Comparison of ENCODE assay signal across 8 mouse cellular contexts in genomic region chr11:85941785-85942570, GRCm38 (mm10). TPM values are rescaled to one million over a fixed set of nuclear protein-coding genes. Genes with fewer than 3 reads are reported as not detected.
DNase-seq lines count a peak whose midpoint lies in the region; ATAC-seq and TF ChIP-seq lines count a peak whose summit lies in the region.
"Had no signal": no experiment of that assay in that cellular context is flagged by ENCODE, and none has a peak within 500 bp of the region (broad histone marks: within the 10 kb centered on the region; RNA-seq: fewer than 3 reads in every experiment).

No protein-coding gene starts in this region.

- no peak for TF ChIP-seq CTCF in heart, postnatal 0 days (IDR thresholded peaks at IDR 0.05; ENCODE audit: low read depth)

- no peaks in the 10 kb centered on the region for H3K4me1 ChIP-seq in liver, embryonic 13.5 days (replicated peaks)
- no peaks in the 10 kb centered on the region for H3K4me1 ChIP-seq in liver, embryonic 12.5 days
- H3K4me1 ChIP-seq in embryonic facial prominence, embryonic 12.5 days, result peaks cover 9% of the 10 kb centered on the region
- no peaks in the 10 kb centered on the region for H3K4me1 ChIP-seq in heart, postnatal 0 days (ENCODE audit: control insufficient read depth, insufficient read depth)
- H3K4me1 ChIP-seq in stomach, embryonic 15.5 days, result peaks cover 7% of the 10 kb centered on the region
- H3K4me1 ChIP-seq in forebrain, embryonic 15.5 days, result no peaks in the 10 kb centered on the region

- H3K9ac ChIP-seq in liver, embryonic 13.5 days, result no peak overlapping the region
- H3K9ac ChIP-seq in liver, embryonic 12.5 days, result no peak overlapping the region
- H3K9ac ChIP-seq in embryonic facial prominence, embryonic 12.5 days, result 0 out of 2 replicates have a peak overlapping the region, but pooled peaks have one; percentile 7
- no peak overlapping the region for H3K9ac ChIP-seq in heart, postnatal 0 days (replicated peaks; ENCODE audit: low read depth, low read length)
- H3K9ac ChIP-seq in stomach, embryonic 15.5 days, result no peak overlapping the region
- no peak overlapping the region for H3K9ac ChIP-seq in forebrain, embryonic 15.5 days (replicated peaks)

- no peaks in the 10 kb centered on the region for H3K9me3 ChIP-seq in liver, embryonic 13.5 days (replicated peaks)
- H3K9me3 ChIP-seq in liver, embryonic 12.5 days (replicated peaks), result no peaks in the 10 kb centered on the region
- no peaks in the 10 kb centered on the region for H3K9me3 ChIP-seq in embryonic facial prominence, embryonic 12.5 days
- no peaks in the 10 kb centered on the region for H3K9me3 ChIP-seq in heart, postnatal 0 days (replicated peaks; ENCODE audit: control insufficient read depth, low read length)
- H3K9me3 ChIP-seq in stomach, embryonic 15.5 days, result no peaks in the 10 kb centered on the region
- no peaks in the 10 kb centered on the region for H3K9me3 ChIP-seq in forebrain, embryonic 15.5 days

- H3K36me3 ChIP-seq in liver, embryonic 13.5 days, result no peaks in the 10 kb centered on the region
- H3K36me3 ChIP-seq in liver, embryonic 12.5 days, result no peaks in the 10 kb centered on the region
- H3K36me3 ChIP-seq in embryonic facial prominence, embryonic 12.5 days, result no peaks in the 10 kb centered on the region
- H3K36me3 ChIP-seq in heart, postnatal 0 days (replicated peaks; ENCODE audit: control insufficient read depth, insufficient read depth, low read length), result no peaks in the 10 kb centered on the region
- no peaks in the 10 kb centered on the region for H3K36me3 ChIP-seq in stomach, embryonic 15.5 days
- H3K36me3 ChIP-seq in forebrain, embryonic 15.5 days, result no peaks in the 10 kb centered on the region

- no peak overlapping the region for H3K4me3 ChIP-seq in liver, embryonic 13.5 days (replicated peaks)
- no peak overlapping the region for H3K4me3 ChIP-seq in liver, embryonic 12.5 days
- H3K4me3 ChIP-seq in embryonic facial prominence, embryonic 12.5 days, result no peak overlapping the region
- no peak overlapping the region for H3K4me3 ChIP-seq in heart, postnatal 0 days (ENCODE audit: low read depth, low read length)
- no peak overlapping the region for H3K4me3 ChIP-seq in stomach, embryonic 15.5 days (replicated peaks)
- no peak overlapping the region for H3K4me3 ChIP-seq in forebrain, embryonic 15.5 days

- no peak overlapping the region for H3K4me2 ChIP-seq in liver, embryonic 13.5 days
- no peak overlapping the region for H3K4me2 ChIP-seq in liver, embryonic 12.5 days
- H3K4me2 ChIP-seq in embryonic facial prominence, embryonic 12.5 days (replicated peaks), result no peak overlapping the region
- H3K4me2 ChIP-seq in heart, postnatal 0 days (ENCODE audit: low read depth, low read length), result no peak overlapping the region
- H3K4me2 ChIP-seq in stomach, embryonic 15.5 days, result no peak overlapping the region
- no peak overlapping the region for H3K4me2 ChIP-seq in forebrain, embryonic 15.5 days (replicated peaks)

- no peaks in the 10 kb centered on the region for H3K27me3 ChIP-seq in liver, embryonic 13.5 days
- H3K27me3 ChIP-seq in liver, embryonic 12.5 days (replicated peaks), result peaks cover 7% of the 10 kb centered on the region; the same call in 1 of the 2 replicates
- no peaks in the 10 kb centered on the region for H3K27me3 ChIP-seq in embryonic facial prominence, embryonic 12.5 days
- H3K27me3 ChIP-seq in heart, postnatal 0 days (ENCODE audit: control insufficient read depth, insufficient read depth, low read length), result 0 out of 2 replicates have a peak, but pooled peaks cover 3% of the 10 kb centered on the region
- no peaks in the 10 kb centered on the region for H3K27me3 ChIP-seq in stomach, embryonic 15.5 days (replicated peaks)
- no peaks in the 10 kb centered on the region; the same call in 1 of the 2 replicates for H3K27me3 ChIP-seq in forebrain, embryonic 15.5 days

- no peak for ATAC-seq in liver, embryonic 13.5 days (ENCODE audit: low read depth)
- no peak for ATAC-seq in liver, embryonic 12.5 days
- ATAC-seq in embryonic facial prominence, embryonic 12.5 days (ENCODE audit: insufficient number of reproducible peaks, insufficient read depth, low FRiP score, low TSS enrichment), result 0 out of 2 replicates have a peak, but pooled peaks have one; percentile 15
- ATAC-seq in heart, postnatal 0 days (ENCODE audit: insufficient read depth, low read depth), result peak; percentile 33; the same call in 1 of the 2 replicates
- peak; percentile 66; the same call in 1 of the 2 replicates for ATAC-seq in stomach, embryonic 15.5 days (ENCODE audit: insufficient read depth, low FRiP score, low read depth)
- ATAC-seq in forebrain, embryonic 15.5 days (replicated peaks), result no peak

- no peak for TF ChIP-seq EP300 in heart, postnatal 0 days (IDR thresholded peaks at IDR 0.05; ENCODE audit: low read depth)

- H3K27ac ChIP-seq in liver, embryonic 13.5 days, result peak overlapping the region; percentile 29; the same call in 1 of the 2 replicates
- no peak overlapping the region for H3K27ac ChIP-seq in liver, embryonic 12.5 days
- peak overlapping the region; percentile 83 for H3K27ac ChIP-seq in embryonic facial prominence, embryonic 12.5 days
- peak overlapping the region; percentile 44; the same call in 1 of the 2 replicates for H3K27ac ChIP-seq in heart, postnatal 0 days (ENCODE audit: low read depth)
- peak overlapping the region; percentile 63; the same call in 1 of the 2 replicates for H3K27ac ChIP-seq in stomach, embryonic 15.5 days
- no peak overlapping the region for H3K27ac ChIP-seq in forebrain, embryonic 15.5 days (replicated peaks)

- DNase-seq in liver, embryonic 13.5 days, result no peak
- peak; percentile 8 for DNase-seq in heart, postnatal 0 days (ENCODE audit: low spot score)
- DNase-seq in ovary, postnatal 10 days (ENCODE audit: low spot score), result no peak
- DNase-seq: left cerebral cortex, postnatal 4 days had no signal

- 39% methylated on average over 7 of the region's 7 CpGs for WGBS in liver, embryonic 13.5 days (ENCODE audit: insufficient replicate concordance)
- 33% methylated on average over 7 of the region's 7 CpGs for WGBS in liver, embryonic 12.5 days (ENCODE audit: insufficient replicate concordance)
- WGBS in embryonic facial prominence, embryonic 12.5 days, result 25% methylated on average over 7 of the region's 7 CpGs
- 30% methylated on average over 7 of the region's 7 CpGs for WGBS in heart, postnatal 0 days
- 34% methylated on average over 7 of the region's 7 CpGs for WGBS in stomach, embryonic 15.5 days
- 46% methylated on average over 7 of the region's 7 CpGs for WGBS in forebrain, embryonic 15.5 days

RNA-seq across cellular contexts. Expression of gene Tbx4, which starts 55.8 kb away (rescaled TPM):
- polyA plus RNA-seq in liver, embryonic 13.5 days (2015; fragmentation: Nextera tagmentation; extraction: Ambion mirVana), result 0.05 and 0.06 TPM in 2 replicates
- polyA plus RNA-seq in liver, embryonic 12.5 days (2016; fragmentation: Nextera tagmentation; extraction: Ambion mirVana), result 0.12 and 0.35 TPM in 2 replicates
- polyA plus RNA-seq in embryonic facial prominence, embryonic 12.5 days (2016; fragmentation: Nextera tagmentation; extraction: Ambion mirVana), result 2.2 and 2.4 TPM in 2 replicates
- total RNA-seq in heart, postnatal 0 days (2014; rRNA removed; ENCODE audit: low replicate concordance), result not detected in 2 replicates
- polyA plus RNA-seq in heart, postnatal 0 days (2015; fragmentation: Nextera tagmentation; extraction: Ambion mirVana), result 0.05 and 0.07 TPM in 2 replicates
- 0.28 and 0.30 TPM in 2 replicates for polyA plus RNA-seq in stomach, embryonic 15.5 days (2015; fragmentation: Nextera tagmentation; extraction: Ambion mirVana)
- 0.11 and 0.25 TPM in 2 replicates for polyA plus RNA-seq in forebrain, embryonic 15.5 days (2015; fragmentation: Nextera tagmentation; extraction: Ambion mirVana)

Comparison
In these comparisons a context has a peak if more than half of its experiments do, and no peak if none do; other contexts are left out.
1. H3K27ac ChIP-seq: peak in liver, embryonic 13.5 days (single experiment), embryonic facial prominence, embryonic 12.5 days (single experiment), heart, postnatal 0 days (single experiment) and stomach, embryonic 15.5 days (single experiment); none in liver, embryonic 12.5 days (single experiment) and forebrain, embryonic 15.5 days (single experiment).
2. ATAC-seq: peak in embryonic facial prominence, embryonic 12.5 days (single experiment), heart, postnatal 0 days (single experiment) and stomach, embryonic 15.5 days (single experiment); none in liver, embryonic 13.5 days (single experiment), liver, embryonic 12.5 days (single experiment) and forebrain, embryonic 15.5 days (single experiment).